Mouse (Mus musculus) monocyte, adult 5-6 weeks (primary cell): Measurements from ENCODE around the gene Tmem145. TPM values are rescaled to one million over a fixed set of nuclear protein-coding genes. Genes with fewer than 3 reads are reported as not detected.

Experiments
- ATAC-seq: fragments of 153-309, 156-312 bp; replicated peaks from 2 replicates; pipeline ENCODE4 v1.8.0; 2017; ENCODE audit warnings: mild to moderate bottlenecking; ENCODE audit not compliant: low TSS enrichment, insufficient number of reproducible peaks, severe bottlenecking, poor library complexity, low FRiP score
- total RNA-seq: library from RNA; stranded (forward); fragments of 200-1000, 200-491, 200-594 nt; gene quantifications from 3 replicates; pipeline ENCODE4 v1.2.3, GENCODE M21; 2017

The Tmem145 gene
- total RNA-seq, 1 experiment from 2014 or later, result not detected

- no peak for ATAC-seq
Measured at GRCm38 (mm10) chr7:25274571-25274970, 31.3 kb upstream of the Tmem145 start.

- ATAC-seq, result no peak
Measured at GRCm38 (mm10) chr7:25274996-25275395, 30.9 kb upstream of the Tmem145 start.

GRCm38 (mm10) chr7:25275555-25276298, 30.2 kb upstream of the Tmem145 start:
- no peak for ATAC-seq

- no peak for ATAC-seq
Measured at GRCm38 (mm10) chr7:25277405-25277804, 28.5 kb upstream of the Tmem145 start.

- ATAC-seq, result no peak
Measured at GRCm38 (mm10) chr7:25277998-25278340, 27.9 kb upstream of the Tmem145 start.

GRCm38 (mm10) chr7:25278341-25279075, 27.4 kb upstream of the Tmem145 start:
- peak; percentile 53 for ATAC-seq

- 0 out of 2 replicates have a peak, but pooled peaks have one; percentile 3 for ATAC-seq
Measured at GRCm38 (mm10) chr7:25279076-25279860, 26.6 kb upstream of the Tmem145 start.

GRCm38 (mm10) chr7:25279861-25280791, 25.8 kb upstream of the Tmem145 start:
- ATAC-seq, result no peak

GRCm38 (mm10) chr7:25281166-25281733, 24.7 kb upstream of the Tmem145 start:
- ATAC-seq, result no peak; the same call in 1 of the 2 replicates

- ATAC-seq, result peak; percentile 42
Measured at GRCm38 (mm10) chr7:25281734-25282601, 23.9 kb upstream of the Tmem145 start.

GRCm38 (mm10) chr7:25282731-25283211, 23.1 kb upstream of the Tmem145 start:
- no peak for ATAC-seq

- ATAC-seq, result 0 out of 2 replicates have a peak, but pooled peaks have one; percentile 6
Measured at GRCm38 (mm10) chr7:25283637-25284036, 22.3 kb upstream of the Tmem145 start.

GRCm38 (mm10) chr7:25284171-25284570, 21.7 kb upstream of the Tmem145 start:
- no peak for ATAC-seq

GRCm38 (mm10) chr7:25284766-25285165, 21.1 kb upstream of the Tmem145 start:
- ATAC-seq, result no peak

- ATAC-seq, result no peak
Measured at GRCm38 (mm10) chr7:25285511-25286238, 20.2 kb upstream of the Tmem145 start.

- ATAC-seq, result no peak
Measured at GRCm38 (mm10) chr7:25286989-25287388, 18.9 kb upstream of the Tmem145 start.
